Mouse (Mus musculus) limb, embryonic 13.5 days (tissue): ENCODE data around the gene 3110009E18Rik. TPM values are rescaled to one million over a fixed set of nuclear protein-coding genes. Genes with fewer than 3 reads are reported as not detected.
"Not testable (repeated sequence)": the region's sequence is repeated elsewhere in the genome, so short reads cannot be mapped to it uniquely, and the experiment has no call there.

Source experiments
- ATAC-seq: fragments of 200-750 bp; cut with Nextera tagmentation; 2 replicates; pipeline ENCODE4 v1.8.0; 2017; ENCODE audit warnings: low read depth, moderate number of reproducible peaks, moderate TSS enrichment; ENCODE audit not compliant: low FRiP score
- H3K27ac ChIP-seq: fragments of 300-500 bp; sonication (generic); 2 replicates; pipeline ENCODE4 v1.5.1; 2015; ENCODE audit warnings: inconsistent platforms, mild to moderate bottlenecking, moderate library complexity
- H3K27me3 ChIP-seq: fragments of 300-500 bp; sonication (generic); 2 replicates; pipeline ENCODE4 v1.6.1; 2015; ENCODE audit warnings: mild to moderate bottlenecking, inconsistent platforms
- H3K36me3 ChIP-seq: fragments of 300-500 bp; sonication (generic); 2 replicates; pipeline ENCODE4 v1.6.1; 2015; ENCODE audit warnings: inconsistent platforms, mild to moderate bottlenecking, moderate library complexity
- H3K4me1 ChIP-seq: fragments of 300-500 bp; sonication (generic); 2 replicates; pipeline ENCODE4 v1.6.1; 2015; ENCODE audit warnings: inconsistent platforms
- H3K4me2 ChIP-seq: fragments of 300-500 bp; sonication (generic); replicated peaks from 2 replicates; pipeline ENCODE4 v1.6.1; 2015; ENCODE audit warnings: inconsistent platforms, mild to moderate bottlenecking, moderate library complexity
- H3K4me3 ChIP-seq: fragments of 300-500 bp; sonication (generic); 2 replicates; pipeline ENCODE4 v1.5.1; 2015; ENCODE audit warnings: moderate library complexity, mild to moderate bottlenecking, inconsistent platforms
- H3K9ac ChIP-seq: fragments of 300-500 bp; sonication (generic); 2 replicates; pipeline ENCODE4 v1.6.1; 2015; ENCODE audit warnings: mild to moderate bottlenecking, inconsistent platforms
- H3K9me3 ChIP-seq: fragments of 300-500 bp; sonication (generic); 2 replicates; pipeline ENCODE4 v1.6.1; 2016; ENCODE audit warnings: inconsistent platforms
- WGBS: fragments of 180-500 bp; shearing (Covaris S2); methylation state at CpG from one replicate; pipeline ENCODE4 v1.1.7; 2015; 5-methylcytosine and 5-hydroxymethylcytosine counted together
- polyA plus RNA-seq: library from polyadenylated mRNA; unstranded; fragments of >200 nt; fragmentation: Nextera tagmentation; extraction: Ambion mirVana; gene quantifications from 2 replicates; pipeline ENCODE4 v1.2.1, GENCODE M21; 2015

Gene 3110009E18Rik
- polyA plus RNA-seq, 1 experiment from 2014 or later: 18.9 TPM

- 55% methylated on average over 13 of the region's 13 CpGs for WGBS
- Histone ChIP-seq H3K36me3 (no peaks in the 10 kb centered on the region), H3K9ac (no peak overlapping the region), H3K4me3 (no peak overlapping the region), H3K27me3 (no peaks in the 10 kb centered on the region), H3K27ac (no peak overlapping the region), H3K4me2 (no peak overlapping the region), H3K4me1 (peaks cover 15% of the 10 kb centered on the region), H3K9me3 (no peaks in the 10 kb centered on the region)
- no peak for ATAC-seq
These were observed 34.3 kb upstream of the 3110009E18Rik start for GRCm38 (mm10) chr1:120086644-120087043.

- ATAC-seq: no peak
- Histone ChIP-seq H3K27ac (no peak overlapping the region), H3K36me3 (no peaks in the 10 kb centered on the region), H3K4me1 (0 out of 2 replicates have a peak, but pooled peaks cover under 1% of the 10 kb centered on the region), H3K4me2 (no peak overlapping the region), H3K9ac (no peak overlapping the region), H3K9me3 (no peaks in the 10 kb centered on the region), H3K27me3 (no peaks in the 10 kb centered on the region), H3K4me3 (no peak overlapping the region)
- WGBS: 9% methylated on average over 5 of the region's 5 CpGs
These were observed 31.8 kb upstream of the 3110009E18Rik start for GRCm38 (mm10) chr1:120089180-120089579.

GRCm38 (mm10) chr1:120090880-120091570 lies 30.0 kb upstream of the 3110009E18Rik start:
- Histone ChIP-seq H3K27ac (no peak overlapping the region), H3K4me3 (no peak overlapping the region), H3K4me1 (no peaks in the 10 kb centered on the region), H3K9ac (no peak overlapping the region), H3K4me2 (no peak overlapping the region), H3K27me3 (no peaks in the 10 kb centered on the region), H3K9me3 (no peaks in the 10 kb centered on the region), H3K36me3 (no peaks in the 10 kb centered on the region)
- no peak for ATAC-seq
- WGBS: 82% methylated on average over 8 of the region's 8 CpGs

GRCm38 (mm10) chr1:120093482-120094134 lies 27.4 kb upstream of the 3110009E18Rik start:
- not testable (repeated sequence) for H3K4me1 ChIP-seq, H3K4me3 ChIP-seq, H3K27me3 ChIP-seq, H3K9me3 ChIP-seq, H3K9ac ChIP-seq, H3K4me2 ChIP-seq, H3K36me3 ChIP-seq, H3K27ac ChIP-seq, ATAC-seq
- WGBS: 63% methylated on average over 13 of the region's 14 CpGs

- H3K4me2 ChIP-seq: no peak overlapping the region
- H3K4me3 ChIP-seq: no peak overlapping the region
- no peaks in the 10 kb centered on the region for H3K36me3 ChIP-seq
- no peaks in the 10 kb centered on the region for H3K4me1 ChIP-seq
- no peak overlapping the region for H3K9ac ChIP-seq
- no peak for ATAC-seq
- no peaks in the 10 kb centered on the region for H3K27me3 ChIP-seq
- H3K27ac ChIP-seq: no peak overlapping the region
- H3K9me3 ChIP-seq: no peaks in the 10 kb centered on the region
- WGBS: 73% methylated on average over 3 of the region's 3 CpGs
These were observed 26.1 kb upstream of the 3110009E18Rik start for GRCm38 (mm10) chr1:120094920-120095319.

GRCm38 (mm10) chr1:120098327-120098726 lies 22.7 kb upstream of the 3110009E18Rik start:
- ATAC-seq: no peak
- H3K36me3 ChIP-seq: no peaks in the 10 kb centered on the region
- no peak overlapping the region for H3K4me3 ChIP-seq
- 18% methylated on average over 7 of the region's 7 CpGs for WGBS
- H3K27me3 ChIP-seq: no peaks in the 10 kb centered on the region
- no peaks in the 10 kb centered on the region for H3K4me1 ChIP-seq
- H3K27ac ChIP-seq: no peak overlapping the region
- H3K9me3 ChIP-seq: no peaks in the 10 kb centered on the region
- no peak overlapping the region for H3K9ac ChIP-seq
- H3K4me2 ChIP-seq: no peak overlapping the region

- 66% methylated on average over 6 of the region's 6 CpGs for WGBS
- Histone ChIP-seq H3K4me3 (no peak overlapping the region), H3K36me3 (no peaks in the 10 kb centered on the region), H3K4me1 (no peaks in the 10 kb centered on the region), H3K4me2 (no peak overlapping the region), H3K27me3 (no peaks in the 10 kb centered on the region), H3K9ac (no peak overlapping the region), H3K9me3 (no peaks in the 10 kb centered on the region), H3K27ac (no peak overlapping the region)
- ATAC-seq: no peak
These were observed 21.5 kb upstream of the 3110009E18Rik start for GRCm38 (mm10) chr1:120099483-120099882.

- H3K4me3 ChIP-seq: no peak overlapping the region
- H3K27ac ChIP-seq: no peak overlapping the region
- no peaks in the 10 kb centered on the region for H3K36me3 ChIP-seq
- ATAC-seq: no peak
- WGBS: 79% methylated on average over 8 of the region's 8 CpGs
- H3K4me1 ChIP-seq: no peaks in the 10 kb centered on the region
- H3K9ac ChIP-seq: no peak overlapping the region
- no peak overlapping the region for H3K4me2 ChIP-seq
- H3K9me3 ChIP-seq: no peaks in the 10 kb centered on the region
- H3K27me3 ChIP-seq: no peaks in the 10 kb centered on the region
These were observed 20.3 kb upstream of the 3110009E18Rik start for GRCm38 (mm10) chr1:120100456-120101226.

DNA sequence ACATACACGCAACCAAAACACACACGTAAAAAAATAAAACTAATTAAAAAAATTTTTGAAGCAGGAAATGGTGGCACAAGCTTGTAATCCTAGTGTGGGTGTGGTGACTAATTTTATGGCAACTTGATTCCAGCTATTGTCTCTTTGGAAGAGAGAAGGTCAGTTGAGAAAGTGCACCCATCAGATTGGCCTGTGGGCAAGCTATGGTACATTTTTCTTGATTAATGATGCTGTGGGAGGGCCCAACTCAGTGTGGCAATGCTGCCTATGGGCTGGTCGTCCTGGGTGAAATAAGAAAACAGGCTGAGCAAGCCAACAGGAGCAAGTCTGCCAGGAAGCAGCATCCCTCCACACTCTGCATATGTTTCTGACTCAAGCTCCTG lies 19.8 kb upstream of the 3110009E18Rik start:
- Histone ChIP-seq H3K36me3 (no peaks in the 10 kb centered on the region), H3K9me3 (no peaks in the 10 kb centered on the region), H3K9ac (no peak overlapping the region), H3K27me3 (no peaks in the 10 kb centered on the region), H3K4me3 (no peak overlapping the region), H3K4me1 (no peaks in the 10 kb centered on the region), H3K27ac (no peak overlapping the region), H3K4me2 (no peak overlapping the region)
- WGBS: 76% methylated on average over 3 of the region's 3 CpGs
- ATAC-seq: no peak

- Histone ChIP-seq H3K9ac (no peak overlapping the region), H3K4me1 (no peaks in the 10 kb centered on the region), H3K9me3 (no peaks in the 10 kb centered on the region), H3K36me3 (no peaks in the 10 kb centered on the region), H3K27ac (no peak overlapping the region), H3K27me3 (no peaks in the 10 kb centered on the region), H3K4me3 (no peak overlapping the region), H3K4me2 (no peak overlapping the region)
- 59% methylated on average over 5 of the region's 5 CpGs for WGBS
- 0 out of 2 replicates have a peak, but pooled peaks have one; percentile 59 for ATAC-seq
These were observed 15.4 kb upstream of the 3110009E18Rik start for GRCm38 (mm10) chr1:120105556-120105959.

DNA sequence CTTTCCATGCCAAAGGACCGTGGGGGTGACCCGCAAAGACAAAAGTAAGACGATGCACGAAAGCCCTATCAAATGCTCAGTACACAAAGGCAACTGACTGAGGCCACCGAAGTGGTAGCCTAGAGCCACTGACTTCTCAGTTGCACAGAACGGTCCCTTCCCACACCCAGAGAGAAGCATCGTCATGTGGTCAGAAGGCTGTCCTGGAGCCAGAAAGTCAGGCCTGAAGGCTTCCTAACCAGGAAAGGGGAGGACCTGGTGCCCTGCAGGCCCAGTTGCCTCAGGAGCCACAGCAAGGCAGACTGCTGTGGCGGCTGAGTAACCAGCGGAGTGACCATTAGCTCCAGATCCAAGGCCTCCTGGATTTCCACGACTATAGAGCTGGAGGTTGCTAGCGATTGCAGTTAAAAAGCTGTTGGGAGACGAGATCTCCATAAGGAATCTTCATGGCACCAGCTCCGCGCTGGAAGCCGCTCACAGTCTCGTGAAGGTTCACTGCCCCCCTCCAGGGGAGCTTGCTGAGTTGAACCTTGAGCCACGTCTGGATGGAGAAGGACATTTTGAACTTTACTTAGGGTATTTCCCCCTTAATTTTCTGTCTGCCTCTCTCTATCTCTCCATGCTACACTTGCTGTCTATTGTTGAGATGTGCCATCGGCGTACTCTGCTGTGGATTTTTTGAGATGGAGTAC lies 11.1 kb upstream of the 3110009E18Rik start:
- Histone ChIP-seq H3K9ac (no peak overlapping the region), H3K36me3 (peaks cover 39% of the 10 kb centered on the region), H3K27me3 (no peaks in the 10 kb centered on the region), H3K4me1 (no peaks in the 10 kb centered on the region), H3K4me3 (no peak overlapping the region), H3K27ac (no peak overlapping the region), H3K4me2 (no peak overlapping the region), H3K9me3 (peaks cover 7% of the 10 kb centered on the region; the same call in 1 of the 2 replicates)
- WGBS: 86% methylated on average over 19 of the region's 19 CpGs
- ATAC-seq: no peak

- Histone ChIP-seq H3K9me3 (peaks cover 7% of the 10 kb centered on the region; the same call in 1 of the 2 replicates), H3K27me3 (no peaks in the 10 kb centered on the region), H3K4me1 (no peaks in the 10 kb centered on the region), H3K4me3 (no peak overlapping the region), H3K9ac (no peak overlapping the region), H3K36me3 (peaks cover 53% of the 10 kb centered on the region), H3K4me2 (no peak overlapping the region), H3K27ac (peak overlapping the region; percentile 15; the same call in 1 of the 2 replicates)
- 88% methylated on average over 8 of the region's 8 CpGs for WGBS
- no peak for ATAC-seq
These were observed 9.2 kb upstream of the 3110009E18Rik start for GRCm38 (mm10) chr1:120111766-120112165.
